ENCODE assay signal across 10 mouse cellular contexts in genomic region chr4:102979385-102979784, GRCm38 (mm10). TPM values are rescaled to one million over a fixed set of nuclear protein-coding genes. Genes with fewer than 3 reads are reported as not detected.
A peak's percentile ranks its signal among the peaks of the same experiment; 100 is the strongest.
DNase-seq lines count a peak whose midpoint lies in the region; ATAC-seq and TF ChIP-seq lines count a peak whose summit lies in the region.
"Had no signal": no experiment of that assay in that cellular context is flagged by ENCODE, and none has a peak within 500 bp of the region (broad histone marks: within the 10 kb centered on the region; RNA-seq: fewer than 3 reads in every experiment).

No protein-coding gene starts in this region.

- H3K4me3 ChIP-seq in heart, embryonic 12.5 days, result peak overlapping the region; percentile 41; the same call in 1 of the 2 replicates
- H3K4me3 ChIP-seq in liver, embryonic 14.5 days (ENCODE audit: insufficient read depth in 1 of 2, low read depth in 2 of 2, low read length in 2 of 2), result no peak overlapping the region

- H3K36me3 ChIP-seq in heart, embryonic 12.5 days, result no peaks in the 10 kb centered on the region
- H3K36me3 ChIP-seq in liver, embryonic 14.5 days (replicated peaks; ENCODE audit: control insufficient read depth, insufficient read depth, low read depth), result no peaks in the 10 kb centered on the region

- no peak overlapping the region for H3K9ac ChIP-seq in heart, embryonic 12.5 days
- H3K9ac ChIP-seq in liver, embryonic 14.5 days (replicated peaks), result no peak overlapping the region

- TF ChIP-seq CTCF in liver, embryonic 14.5 days (IDR thresholded peaks at IDR 0.05; ENCODE audit: low read depth), result no peak

- H3K27me3 ChIP-seq in heart, embryonic 12.5 days (replicated peaks), result peaks cover 20% of the 10 kb centered on the region
- peaks cover 5% of the 10 kb centered on the region for H3K27me3 ChIP-seq in liver, embryonic 14.5 days (ENCODE audit: control insufficient read depth, insufficient read depth, low read length)

- 36% methylated on average over 5 of the region's 5 CpGs for WGBS in heart, embryonic 12.5 days
- 32% methylated on average over 5 of the region's 5 CpGs for WGBS in liver, embryonic 14.5 days (ENCODE audit: insufficient replicate concordance)

- H3K4me2 ChIP-seq in heart, embryonic 12.5 days, result peak overlapping the region; percentile 84
- H3K4me2 ChIP-seq in liver, embryonic 14.5 days (ENCODE audit: low read depth), result peak overlapping the region; percentile 56; the same call in 1 of the 2 replicates

- intact Hi-C loops in heart, postnatal 10 days (cut with DNase I), result loop anchor here (10.0 kb wide), 1 partner anchor 265 kb away; no protein-coding TSS in a partner anchor

- no peak for TF ChIP-seq EP300 in liver, embryonic 14.5 days (IDR thresholded peaks at IDR 0.05; ENCODE audit: low read depth)

- DNase-seq in heart, postnatal 10 days, result no peak
- peak; percentile 50 for DNase-seq in thymus, postnatal 0 days (ENCODE audit: low spot score)
- DNase-seq in thymus, postnatal 25 days, result no peak
- DNase-seq in liver, embryonic 14.5 days (ENCODE audit: low read depth in 3 of 3, low spot score in 3 of 3), result no peak
- DNase-seq in adrenal gland, adult 2 months, result no peak
- no peak for DNase-seq in adrenal gland, adult 18-20 months (ENCODE audit: low spot score in 2 of 2)
- no peak for DNase-seq in spleen, adult 12 weeks (ENCODE audit: low spot score)
- DNase-seq: adrenal gland, adult 8-10 months had no signal

- H3K27ac ChIP-seq in heart, embryonic 12.5 days (ENCODE audit: poor library complexity, severe bottlenecking), result no peak overlapping the region
- no peak overlapping the region for H3K27ac ChIP-seq in liver, embryonic 14.5 days

- H3K4me1 ChIP-seq in heart, embryonic 12.5 days (replicated peaks), result peaks cover 11% of the 10 kb centered on the region
- no peaks in the 10 kb centered on the region for H3K4me1 ChIP-seq in liver, embryonic 14.5 days (replicated peaks; ENCODE audit: control insufficient read depth in 2 of 2, insufficient read depth in 2 of 2, low read length in 1 of 2)

- ATAC-seq in heart, embryonic 12.5 days (ENCODE audit: insufficient number of reproducible peaks, low FRiP score), result no peak
- ATAC-seq in liver, embryonic 14.5 days (ENCODE audit: insufficient read depth), result no peak

- no peaks in the 10 kb centered on the region for H3K9me3 ChIP-seq in heart, embryonic 12.5 days (replicated peaks)
- H3K9me3 ChIP-seq in liver, embryonic 14.5 days (ENCODE audit: control insufficient read depth, low read length), result no peaks in the 10 kb centered on the region

RNA-seq across cellular contexts. Expression of gene Tctex1d1, which starts 1.0 kb away (rescaled TPM):
- polyA plus RNA-seq in heart, embryonic 12.5 days (2016; fragmentation: Nextera tagmentation; extraction: Ambion mirVana), result not detected in 2 replicates
- total RNA-seq in heart, postnatal 10 days (2021), result under 1 TPM in 1 of 2 experiments, not detected in 1; 0.41 TPM
- polyA plus RNA-seq in thymus, postnatal 0 days (2015; fragmentation: Nextera tagmentation; extraction: Ambion mirVana), result 52.0 and 62.1 TPM in 2 replicates
- 0.17 and 0.21 TPM in 2 replicates for polyA plus RNA-seq in liver, embryonic 14.5 days (2012; rRNA removed)
- 0.21 and 0.25 TPM in 2 replicates for polyA plus RNA-seq in liver, embryonic 14.5 days (2014; fragmentation: Nextera tagmentation; extraction: Ambion mirVana)
- not detected for total RNA-seq in adrenal gland, adult 2 months (2021)
- not detected in 2 replicates for polyA plus RNA-seq in adrenal gland, adult 2 months (2012; rRNA removed)
- total RNA-seq in adrenal gland, adult 18-20 months (2021), result not detected
- total RNA-seq: adrenal gland, adult 8-10 months had no signal

RNA-seq across cellular contexts. Expression of gene Insl5, which starts 47.3 kb away (rescaled TPM):
- polyA plus RNA-seq in heart, embryonic 12.5 days (2016; fragmentation: Nextera tagmentation; extraction: Ambion mirVana), result not detected in 2 replicates
- total RNA-seq in heart, postnatal 10 days (2021), result not detected
- polyA plus RNA-seq in thymus, postnatal 0 days (2015; fragmentation: Nextera tagmentation; extraction: Ambion mirVana), result 13.6 and 17.9 TPM in 2 replicates
- not detected in 2 replicates for polyA plus RNA-seq in liver, embryonic 14.5 days (2012; rRNA removed)
- polyA plus RNA-seq in liver, embryonic 14.5 days (2014; fragmentation: Nextera tagmentation; extraction: Ambion mirVana), result not detected in 2 replicates
- total RNA-seq in adrenal gland, adult 2 months (2021), result not detected
- 0.27 TPM in 1 of 2 replicates, not detected in the other for polyA plus RNA-seq in adrenal gland, adult 2 months (2012; rRNA removed)
- total RNA-seq in adrenal gland, adult 18-20 months (2021), result not detected
- total RNA-seq: adrenal gland, adult 8-10 months; gastrocnemius, postnatal 4 days had no signal

Comparison
In these comparisons a context has a peak if more than half of its experiments do, and no peak if none do; other contexts are left out.
1. RNA of gene Tctex1d1, which starts 1.0 kb away (polyA plus RNA-seq): 52.0 to 62.1 TPM in thymus, postnatal 0 days; 0.17 to 0.25 TPM in liver, embryonic 14.5 days, not detected in heart, embryonic 12.5 days and not detected in adrenal gland, adult 2 months; every median in the first group is over 10 times any median in the second.
2. RNA of gene Insl5, which starts 47.3 kb away (polyA plus RNA-seq): 13.6 to 17.9 TPM in thymus, postnatal 0 days; 0.27 TPM in adrenal gland, adult 2 months, not detected in liver, embryonic 14.5 days and not detected in heart, embryonic 12.5 days; every median in the first group is over 10 times any median in the second.